Mouse (Mus musculus) CH12.LX (cell line): Measurements from ENCODE around the gene Apba2.

Experiments used
- CHD2 ChIP-seq: IDR thresholded peaks from 2 replicates; pipeline ENCODE4 v1.6.1; 2011; ENCODE audit warnings: low read length, improper control_type of control experiment
- JUND ChIP-seq: conservative IDR thresholded peaks from 2 replicates; pipeline ENCODE4 v1.6.1; 2011; ENCODE audit warnings: low read depth, low read length, improper control_type of control experiment
- SMC3 ChIP-seq: IDR thresholded peaks from 2 replicates; pipeline ENCODE4 v1.6.1; 2011; ENCODE audit warnings: low read depth, low read length, improper control_type of control experiment
- ZKSCAN1 ChIP-seq: IDR thresholded peaks from 2 replicates; pipeline ENCODE4 v1.6.1; 2012; ENCODE audit warnings: low read depth, inconsistent platforms, low read length, improper control_type of control experiment, borderline replicate concordance

DNA sequence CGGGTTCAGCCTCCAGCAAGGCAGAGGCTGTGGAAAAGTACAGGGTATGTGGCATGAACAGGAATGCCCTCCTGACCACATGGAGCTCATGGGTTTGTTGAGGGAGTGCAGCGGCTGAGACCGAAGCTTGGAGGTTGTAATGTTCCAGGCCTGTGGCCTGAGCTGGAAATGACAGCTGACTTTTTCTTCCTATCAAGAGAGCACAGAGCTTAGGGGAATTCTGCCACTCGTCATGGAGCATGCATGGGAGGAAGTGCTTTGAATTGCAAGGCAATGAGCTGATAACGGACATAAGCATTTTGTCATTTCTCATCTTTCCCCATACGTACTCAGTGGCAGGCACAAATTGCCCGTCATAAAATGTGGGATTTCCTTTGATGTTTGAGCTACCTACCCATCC lies 163.6 kb downstream of the Apba2 start:
- no peak for TF ChIP-seq JUND
- TF ChIP-seq CHD2, result no peak
- no peak for TF ChIP-seq SMC3
- TF ChIP-seq ZKSCAN1, result no peak
